Mouse (Mus musculus): ENCODE measurements around the gene Gstm2.

The Gstm2 gene

DNA sequence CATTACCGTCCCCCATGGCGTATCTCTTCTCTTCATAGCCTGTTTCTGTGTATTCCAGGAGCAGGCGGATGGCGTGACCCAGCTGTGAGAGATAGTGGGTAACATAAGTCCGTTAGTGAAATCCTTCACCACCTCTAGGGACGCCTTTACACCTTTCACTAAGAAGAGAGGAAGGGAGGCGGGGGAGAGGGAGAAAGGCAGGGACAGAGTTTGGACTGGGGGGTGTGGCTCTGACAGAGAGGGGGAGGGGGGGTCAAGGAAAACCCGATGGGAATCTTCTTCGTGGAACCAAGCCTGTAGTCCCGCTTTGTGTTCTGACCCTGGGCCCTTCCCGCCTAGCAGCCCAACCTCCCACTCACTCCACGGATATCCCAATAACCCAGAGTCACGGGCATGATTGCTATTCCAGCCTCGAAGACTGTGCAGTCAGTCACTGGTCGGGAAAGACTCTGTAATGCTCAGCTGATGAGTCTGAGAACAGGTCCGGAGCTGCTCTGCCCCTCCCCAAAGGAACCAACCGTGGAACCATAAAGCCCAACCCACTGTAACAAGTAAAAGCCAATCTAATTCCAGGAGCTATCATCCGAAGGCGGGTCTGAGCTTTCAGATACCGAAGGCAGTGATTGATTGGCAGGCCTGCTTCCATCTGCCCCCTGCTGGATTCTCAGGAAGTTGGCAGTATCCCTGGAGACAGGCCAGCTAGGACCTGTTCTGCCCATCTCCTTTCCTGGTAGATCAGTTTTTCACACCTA, 42.8 kb downstream of the Gstm2 start, which contains the start of gene Gstm6:
Gene Gstm6 (minus strand): TSS at position 511 of the 752 bp plus-strand sequence.
- no peak for DNase-seq (ENCODE audit: extremely low read depth, low read depth, low spot score)

GRCm38 (mm10) chr3:107941261-107941660, 45.0 kb downstream of the Gstm2 start:
- DNase-seq (ENCODE audit: extremely low read depth, low read depth, low spot score): no peak

DNA sequence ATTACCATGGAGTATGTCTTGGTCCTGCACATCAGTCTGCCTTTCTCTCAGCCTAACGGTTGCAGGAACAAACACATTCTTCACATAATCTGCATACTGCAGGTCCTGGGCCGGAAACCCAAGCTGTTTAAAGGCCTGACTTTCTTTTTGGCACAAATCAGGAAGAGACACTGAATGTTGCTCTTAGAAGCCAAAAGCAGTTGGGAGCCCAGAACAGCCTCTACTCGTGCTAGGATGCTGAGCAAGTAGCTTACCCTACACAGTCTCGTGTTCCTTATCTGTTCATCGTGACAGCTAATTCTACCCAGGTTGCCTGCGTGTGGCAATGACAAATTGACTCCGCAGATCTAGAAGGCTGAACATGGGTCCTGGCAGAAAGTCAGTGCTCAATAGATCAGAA, 45.7 kb downstream of the Gstm2 start:
- no peak for DNase-seq (ENCODE audit: extremely low read depth, low read depth, low spot score)

GRCm38 (mm10) chr3:107939830-107940229, 46.4 kb downstream of the Gstm2 start:
- DNase-seq (ENCODE audit: extremely low read depth, low read depth, low spot score): no peak

DNA sequence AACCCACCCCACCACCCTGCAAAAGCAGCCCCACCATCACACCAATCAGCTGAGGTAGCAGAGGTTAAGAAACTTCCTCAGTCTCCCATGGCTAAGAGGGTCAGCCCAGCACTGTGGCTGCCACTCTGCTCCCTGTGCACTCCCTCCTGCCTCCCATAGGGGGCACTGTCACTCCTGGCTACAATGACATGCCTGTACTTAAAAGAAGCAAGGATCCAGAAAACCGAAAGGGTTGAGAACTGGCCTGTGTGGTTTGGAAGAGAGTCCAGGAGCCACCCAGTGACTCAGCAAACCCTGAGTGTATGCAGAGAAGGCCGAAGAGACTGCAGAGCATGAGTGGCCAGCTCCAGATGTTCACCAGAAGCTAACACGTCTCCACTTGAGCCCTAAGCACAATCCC, 46.9 kb downstream of the Gstm2 start:
- no peak for DNase-seq (ENCODE audit: extremely low read depth, low read depth, low spot score)

GRCm38 (mm10) chr3:107935888-107936287, 50.4 kb downstream of the Gstm2 start:
- DNase-seq (ENCODE audit: extremely low read depth, low read depth, low spot score): no peak

DNA sequence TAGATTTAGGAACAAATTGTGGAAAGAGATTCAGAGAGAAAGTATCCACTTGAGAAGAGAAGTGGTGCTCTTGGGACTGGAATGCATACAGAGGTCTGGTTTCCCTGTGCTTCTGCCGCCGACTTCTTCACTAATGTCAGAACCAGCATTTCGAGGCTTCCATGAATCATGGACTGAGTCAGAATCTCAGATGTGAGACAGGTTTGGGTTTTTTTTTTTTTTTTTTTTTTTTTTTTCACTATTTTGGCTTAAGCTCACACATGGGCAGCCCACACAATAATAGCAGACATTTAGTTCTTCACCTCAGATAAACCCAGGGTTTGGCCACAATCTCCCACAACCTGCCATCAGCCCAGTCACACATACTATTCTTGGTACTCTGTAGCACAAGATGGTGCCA, 51.0 kb downstream of the Gstm2 start:
- DNase-seq (ENCODE audit: extremely low read depth, low read depth, low spot score): no peak

DNA sequence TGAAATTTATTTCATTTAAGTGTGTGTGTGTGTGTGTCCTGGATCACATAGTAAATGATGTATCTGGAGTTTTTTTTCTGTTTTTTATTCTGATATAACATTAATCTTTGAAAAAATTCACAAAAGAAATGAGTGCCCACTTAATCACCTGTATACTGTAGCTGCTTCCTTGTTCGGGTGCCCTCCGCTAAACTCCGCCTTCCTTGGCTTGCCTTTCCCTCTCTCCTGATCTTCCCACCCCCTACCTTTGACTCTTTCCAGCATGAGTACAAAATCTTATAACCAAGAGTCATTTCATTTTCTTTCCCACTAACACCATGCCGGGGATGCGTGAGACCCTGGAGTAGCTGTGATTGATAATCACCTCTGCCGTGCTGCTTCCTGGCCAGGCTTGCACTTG, 54.1 kb downstream of the Gstm2 start:
- DNase-seq (ENCODE audit: extremely low read depth, low read depth, low spot score): no peak
